Mouse (Mus musculus): ENCODE data around the gene Ifi47. TPM values are rescaled to one million over a fixed set of nuclear protein-coding genes. Genes with fewer than 3 reads are reported as not detected.

Gene Ifi47
- total RNA-seq (2023), result 29.1 to 36.8 TPM (median 33.6 TPM) in 4 replicates

DNA sequence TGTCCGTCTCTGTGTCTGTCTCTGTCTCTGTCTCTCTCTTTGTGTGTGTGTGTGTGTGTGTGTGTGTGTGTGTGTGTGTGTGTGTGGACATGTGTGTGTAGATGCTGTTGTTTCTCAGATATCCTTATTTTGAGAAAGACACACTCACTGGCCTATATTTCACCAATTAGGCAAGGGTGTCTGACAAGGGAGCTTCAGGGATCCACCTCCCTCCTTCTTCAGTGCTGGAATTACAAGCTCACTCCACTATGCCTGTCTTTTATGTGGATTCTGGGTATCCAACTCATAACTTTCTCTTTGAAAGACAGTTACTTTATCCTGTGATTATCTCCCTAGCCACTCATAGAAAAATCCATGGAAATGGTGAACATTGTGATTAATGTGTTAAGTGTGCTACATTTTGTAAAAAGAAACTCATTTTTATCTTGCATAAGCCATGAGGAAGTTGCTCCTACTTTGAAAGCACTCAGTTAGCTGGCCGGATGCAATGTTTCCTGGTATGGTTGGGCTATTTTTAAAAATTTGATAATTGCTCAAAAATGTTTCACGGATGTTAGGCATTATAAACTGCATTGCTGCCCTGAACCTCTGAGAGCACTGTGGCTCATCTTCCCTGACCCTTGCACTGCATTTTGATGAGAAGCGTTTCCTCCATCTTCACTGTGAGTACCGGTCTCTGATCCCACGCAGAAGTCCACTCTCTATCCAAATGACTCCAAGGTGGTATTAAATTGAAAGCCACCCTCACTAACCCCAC, at the start of gene Ifi47:
Ifi47 (plus strand) TSS at position 587 of the 757 bp plus-strand sequence.

DNA sequence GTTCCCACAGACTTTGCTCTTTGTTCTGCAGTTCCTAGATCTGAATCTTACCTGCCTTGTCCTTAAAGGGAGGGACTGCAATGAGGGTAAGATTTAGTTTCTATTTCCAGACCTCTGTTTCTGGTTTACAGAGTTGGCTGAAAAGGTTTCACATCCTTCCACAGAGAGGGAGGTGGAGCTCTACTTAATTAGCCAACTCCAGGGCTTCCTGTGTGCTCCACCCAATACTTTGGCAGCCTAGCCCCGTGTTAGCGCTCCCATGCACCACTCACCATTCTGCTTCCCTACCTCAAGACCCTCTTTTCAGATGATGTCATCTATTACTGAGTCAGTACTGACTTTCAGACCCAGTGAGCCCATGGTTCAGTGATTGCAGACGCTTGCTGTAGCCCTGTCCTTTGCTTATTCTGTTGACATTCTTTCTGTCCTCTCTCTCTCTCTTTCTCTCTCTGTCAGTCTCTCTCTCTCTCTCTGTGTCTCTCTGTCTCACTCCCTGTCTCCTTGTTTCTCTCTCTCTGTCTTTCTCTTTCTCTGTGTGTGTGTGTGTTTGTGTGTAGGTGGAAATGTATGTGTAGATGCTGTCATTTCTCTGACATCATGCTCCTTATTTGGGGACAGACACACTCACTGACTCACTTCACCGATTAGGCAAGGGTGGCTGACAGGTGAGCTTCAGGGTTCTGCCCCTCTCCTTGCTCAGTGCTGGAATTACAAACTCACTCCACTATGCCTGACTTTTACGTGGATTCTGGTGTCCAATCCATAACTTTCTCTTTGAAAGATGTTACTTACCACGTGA, 25.1 kb upstream of the Ifi47 start, which contains the start of gene 9930111J21Rik2:
9930111J21Rik2 (minus strand) TSS at position 150 of the 799 bp plus-strand sequence.

DNA sequence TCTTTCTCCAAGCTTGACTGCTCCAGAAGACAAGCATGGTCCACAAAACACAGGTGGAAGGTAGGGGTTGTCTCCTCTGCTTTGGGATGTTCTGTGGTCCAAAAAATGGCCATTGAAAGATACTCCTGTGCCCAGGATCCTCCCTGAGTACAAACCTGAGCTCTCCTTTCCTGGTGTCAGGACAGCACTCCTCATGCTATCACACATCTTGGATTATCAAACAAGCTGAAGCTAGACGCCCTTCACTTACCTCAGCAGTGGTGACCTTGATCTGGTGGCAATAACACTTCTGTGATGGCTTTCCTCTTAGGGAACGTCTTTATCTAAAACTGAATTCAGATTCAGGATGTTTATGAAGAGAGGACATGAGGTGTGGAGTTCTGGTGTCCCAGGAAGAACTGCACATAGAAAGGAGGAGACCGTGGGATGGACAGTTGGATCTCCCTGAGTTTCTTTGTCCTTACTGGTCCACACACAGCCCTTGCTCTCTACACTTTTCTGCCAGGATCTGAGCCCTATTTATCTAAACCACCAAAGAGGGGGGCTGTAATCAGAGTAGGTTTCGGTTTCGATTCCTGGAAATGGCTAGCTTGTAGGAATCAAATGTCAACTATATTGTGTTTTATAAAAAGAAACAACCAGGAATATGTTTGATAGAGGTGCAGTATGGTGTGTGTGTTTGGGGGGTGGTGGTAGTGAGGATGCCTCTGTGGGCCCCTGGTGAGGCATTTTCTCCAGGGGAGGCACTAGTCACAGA, 12.5 kb upstream of the Ifi47 start, which contains the start of gene Tgtp2:
Tgtp2 (minus strand) TSS at position 494 of the 757 bp plus-strand sequence.

DNA sequence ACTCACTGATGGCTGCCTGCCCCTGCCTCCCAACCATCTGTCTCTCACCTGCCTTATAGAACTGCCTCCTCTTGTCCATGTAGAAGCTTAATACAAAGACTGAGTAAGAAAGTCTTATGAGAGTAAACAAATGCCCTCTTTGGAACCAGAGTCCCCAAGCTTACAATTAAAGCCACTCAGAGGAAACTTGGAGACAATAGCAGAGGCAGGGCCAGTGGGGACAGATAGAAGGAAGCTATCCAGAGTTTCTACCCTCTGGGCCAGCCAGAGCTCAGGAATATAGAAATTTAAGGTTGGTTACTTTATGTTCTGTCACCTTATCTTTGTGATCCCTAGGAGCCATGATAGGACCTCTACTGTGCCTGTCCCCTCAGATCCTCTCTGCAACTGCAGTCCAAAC, 38.4 kb downstream of the Ifi47 start, which contains the start of gene Olfr1396:
Olfr1396 (minus strand) TSS at position 101 of the 400 bp plus-strand sequence.

DNA sequence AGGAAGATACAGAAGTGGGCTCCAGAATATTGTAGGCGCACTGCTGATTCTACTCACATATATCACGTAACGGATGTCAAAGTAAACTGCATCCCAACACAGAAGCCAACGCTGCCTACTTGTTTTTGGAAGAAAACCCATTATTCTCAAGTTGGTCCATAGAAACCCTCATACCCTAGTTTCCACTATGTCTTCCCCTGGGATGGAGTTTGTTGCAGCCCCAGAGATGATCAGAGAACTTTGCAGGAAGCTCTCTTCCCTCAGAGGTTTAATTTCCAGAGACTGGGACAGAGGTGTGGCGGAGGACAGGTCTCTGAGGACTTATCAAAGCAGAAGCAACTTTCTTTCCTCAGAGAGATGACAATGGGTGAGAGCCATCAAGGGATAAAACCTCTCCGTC, 65.6 kb downstream of the Ifi47 start, which contains the start of gene Olfr1395:
Olfr1395 (plus strand) TSS at position 301 of the 400 bp plus-strand sequence.

Other genes with a start within 250 kb of the Ifi47 start
- 1.1 to 2.7 TPM (median 1.9 TPM) in 4 replicates for gene Gm12184, start 249.9 kb upstream of the Ifi47 start, total RNA-seq (2023)
- 31.4 to 36.4 TPM (median 33.1 TPM) in 4 replicates for gene Irgm1, start 204.9 kb upstream of the Ifi47 start, total RNA-seq (2023)
- gene Gm5431, start 174.4 kb upstream of the Ifi47 start, total RNA-seq (2023), result 7.8 to 9.3 TPM (median 8.2 TPM) in 4 replicates
- 39.6 to 52.4 TPM (median 51.4 TPM) in 4 replicates for gene Psme2b, start 130.4 kb upstream of the Ifi47 start, total RNA-seq (2023)
- gene Olfr56, start 97.7 kb upstream of the Ifi47 start, total RNA-seq (2023), result 0.20 to 0.22 TPM (median 0.21 TPM) in 3 of 4 replicates, not detected in the other
- gene 9930111J21Rik1, start 97.2 kb upstream of the Ifi47 start, total RNA-seq (2023), result 85.4 to 97.4 TPM (median 92.0 TPM) in 4 replicates
- gene Gm12185, start 84.4 kb upstream of the Ifi47 start, total RNA-seq (2023), result 1.5 to 2.7 TPM (median 1.6 TPM) in 4 replicates
- gene Tgtp1, start 82.4 kb upstream of the Ifi47 start, total RNA-seq (2023), result 0.75 to 2.1 TPM (median 1.5 TPM) in 4 replicates
- gene 9930111J21Rik2, start 25.3 kb upstream of the Ifi47 start, total RNA-seq (2023), result 113 to 124 TPM (median 119 TPM) in 4 replicates
- gene Tgtp2, start 12.4 kb upstream of the Ifi47 start, total RNA-seq (2023), result 2.7 to 8.7 TPM (median 4.8 TPM) in 4 replicates
- gene Olfr1396, start 38.3 kb downstream of the Ifi47 start, total RNA-seq (2023), result not detected in 4 replicates
- not detected in 4 replicates for gene Olfr1395, start 65.7 kb downstream of the Ifi47 start, total RNA-seq (2023)
- not detected in 4 replicates for gene Olfr1394, start 77.8 kb downstream of the Ifi47 start, total RNA-seq (2023)
- not detected in 4 replicates for gene Btnl9, start 110.6 kb downstream of the Ifi47 start, total RNA-seq (2023)
- 140 to 150 TPM (median 144 TPM) in 4 replicates for gene Zfp62, start 126.7 kb downstream of the Ifi47 start, total RNA-seq (2023)
- 152 to 167 TPM (median 157 TPM) in 4 replicates for gene Mgat1, start 167.6 kb downstream of the Ifi47 start, total RNA-seq (2023)
- gene Olfr1393, start 201.7 kb downstream of the Ifi47 start, total RNA-seq (2023), result 0.66 to 2.0 TPM (median 0.83 TPM) in 4 replicates
- gene Olfr1392, start 208.7 kb downstream of the Ifi47 start, total RNA-seq (2023), result 0.63 TPM in 1 of 4 replicates, not detected in the others
- gene Olfr10, start 228.2 kb downstream of the Ifi47 start, total RNA-seq (2023), result not detected in 4 replicates
- gene Olfr1391, start 246.2 kb downstream of the Ifi47 start, total RNA-seq (2023), result not detected in 4 replicates